Mouse (Mus musculus) retina, postnatal 7 days (tissue): ENCODE data around the gene Ms4a4d.
"Not testable (repeated sequence)": the region's sequence is repeated elsewhere in the genome, so short reads cannot be mapped to it uniquely, and the experiment has no call there.

Experiments used
- DNase-seq: peaks from one replicate; pipeline ENCODE4 v3.0.0-alpha.2; 2012; ENCODE audit warnings: low read depth, low spot score

The Ms4a4d gene

DNA sequence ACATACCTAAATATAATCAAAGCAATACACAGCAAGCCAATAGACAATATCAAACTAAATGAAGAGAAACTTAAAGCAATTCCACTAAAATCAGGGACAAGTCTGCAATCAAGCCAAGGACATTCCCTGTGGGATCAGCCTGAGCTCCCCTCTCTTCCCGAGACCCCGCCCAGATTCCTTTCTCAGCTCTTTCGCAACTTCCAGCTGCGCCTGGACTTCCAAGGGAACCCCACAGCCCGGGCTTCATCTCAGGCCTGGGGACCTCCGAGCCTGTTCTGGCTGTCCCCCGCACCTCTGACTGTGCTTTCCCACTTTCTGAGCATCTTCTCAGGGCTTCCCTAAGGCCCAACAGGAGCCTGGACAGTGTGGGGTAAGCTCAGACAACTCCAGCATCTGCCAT is at the start of gene Ms4a4d:
Gene Ms4a4d, plus strand, starts transcription at position 209 of the 400 bp plus-strand sequence.
- DNase-seq, result no peak

DNA sequence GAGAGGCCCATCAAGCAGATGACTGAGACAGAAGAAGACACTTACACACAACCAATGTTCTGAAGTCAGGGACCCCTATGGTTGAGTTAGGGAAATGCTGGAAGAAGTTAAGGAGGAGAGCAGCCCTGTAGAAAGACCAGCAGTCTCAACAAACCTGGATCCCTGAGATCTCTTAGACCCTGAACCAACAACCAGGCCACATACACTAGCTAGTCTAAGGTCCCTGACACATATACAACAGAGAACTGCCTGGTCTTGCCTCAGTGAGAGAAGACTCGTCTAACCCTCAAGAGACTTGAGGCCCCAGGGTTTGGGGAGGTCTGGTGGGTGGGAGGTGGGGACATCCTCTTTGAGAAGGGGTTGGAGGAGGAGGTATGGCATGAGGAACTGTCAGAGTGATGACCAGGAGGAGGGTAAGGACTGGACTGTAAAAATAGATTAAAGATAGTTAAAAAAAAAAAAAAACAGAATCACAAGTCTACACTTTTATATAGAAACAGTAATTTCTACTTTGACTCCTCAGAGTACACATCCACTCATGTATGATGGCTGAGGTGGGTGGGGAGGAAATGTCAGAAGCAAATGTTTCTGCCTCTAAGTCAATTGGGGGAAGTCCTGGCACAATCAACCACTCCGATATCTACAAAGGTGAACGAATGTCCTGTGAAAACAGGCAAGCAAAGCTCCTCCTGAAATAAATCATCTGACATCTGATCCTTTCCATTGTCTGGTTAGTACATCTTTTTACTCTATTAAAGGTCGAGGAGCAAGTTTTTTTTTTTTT is 45.0 kb upstream of the Ms4a4d start:
- no peak for DNase-seq

DNA sequence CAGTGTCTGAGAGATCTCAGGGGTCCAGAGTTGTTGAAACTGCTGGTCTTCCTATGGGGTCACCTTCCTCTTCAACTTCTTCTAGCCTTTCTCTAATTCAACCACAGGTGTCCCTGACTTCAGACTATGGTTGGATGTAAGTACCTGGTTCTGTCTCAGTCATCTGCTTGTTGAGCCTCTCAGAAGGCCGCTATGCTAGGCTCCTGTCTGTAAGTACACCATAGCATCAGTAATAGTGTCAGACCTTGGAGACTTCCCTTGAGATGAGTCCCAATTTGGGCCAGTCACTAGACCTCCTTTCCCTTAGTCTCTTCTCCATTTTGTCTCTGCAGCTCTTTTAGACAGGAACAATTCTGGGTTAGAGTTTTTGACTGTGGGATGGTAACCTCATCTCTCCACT is 43.9 kb upstream of the Ms4a4d start:
- DNase-seq, result no peak

DNA sequence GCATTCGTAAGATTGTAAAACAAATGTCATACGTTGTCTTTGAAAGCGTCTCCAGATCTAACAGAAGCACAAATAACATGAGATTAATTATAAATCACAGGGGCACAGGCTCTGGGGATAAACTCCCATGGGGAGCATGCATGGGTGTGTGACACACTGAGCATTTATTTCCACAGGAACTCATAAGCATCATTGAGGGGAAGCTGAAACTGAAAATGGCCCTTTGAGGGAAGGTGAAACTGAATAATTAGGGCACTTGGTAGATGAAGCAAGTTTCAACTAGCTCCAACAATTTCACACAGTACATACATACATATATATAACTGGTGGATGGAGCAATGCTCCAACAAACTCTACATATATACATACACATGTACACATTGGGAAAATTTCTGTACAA is 42.1 kb upstream of the Ms4a4d start:
- DNase-seq, result no peak

DNA sequence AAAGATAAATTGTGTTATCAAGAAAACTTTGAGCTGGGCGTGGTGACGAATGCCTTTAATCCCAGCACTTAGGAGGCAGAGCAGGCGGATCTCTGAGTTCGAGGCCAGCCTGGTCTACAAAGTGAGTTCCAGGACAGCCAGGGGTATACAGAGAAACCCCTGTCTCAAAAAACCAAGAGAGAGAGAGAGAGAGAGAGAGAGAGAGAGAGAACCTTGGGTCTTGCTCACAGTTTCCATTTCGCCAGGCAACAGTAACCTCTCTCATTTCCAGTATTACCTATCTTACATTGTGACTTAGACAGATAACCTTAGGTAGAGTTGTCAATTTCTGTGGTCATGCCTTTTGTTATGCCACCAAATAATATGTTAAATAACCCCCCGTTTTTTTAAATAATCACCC is 40.2 kb upstream of the Ms4a4d start:
- DNase-seq, result no peak

DNA sequence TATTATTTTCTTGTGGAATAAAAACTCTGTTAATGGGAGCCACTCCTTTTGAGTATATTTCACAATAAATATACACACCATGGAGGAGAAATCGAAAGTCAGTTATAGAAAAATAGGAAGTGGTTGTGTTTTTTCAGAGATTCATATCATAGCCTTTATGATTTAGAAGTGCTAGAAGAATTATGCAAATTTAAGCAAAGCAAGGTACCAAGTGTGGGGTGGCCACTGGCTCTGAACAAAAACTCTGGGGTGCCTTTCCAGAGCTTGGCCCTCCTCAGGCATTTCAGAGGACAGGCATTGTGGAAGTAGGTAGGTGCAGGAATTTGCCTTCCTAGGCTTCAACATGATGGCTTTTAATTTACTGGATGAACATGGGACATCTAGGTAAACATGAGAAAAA is 39.3 kb upstream of the Ms4a4d start:
- DNase-seq, result not testable (repeated sequence)

DNA sequence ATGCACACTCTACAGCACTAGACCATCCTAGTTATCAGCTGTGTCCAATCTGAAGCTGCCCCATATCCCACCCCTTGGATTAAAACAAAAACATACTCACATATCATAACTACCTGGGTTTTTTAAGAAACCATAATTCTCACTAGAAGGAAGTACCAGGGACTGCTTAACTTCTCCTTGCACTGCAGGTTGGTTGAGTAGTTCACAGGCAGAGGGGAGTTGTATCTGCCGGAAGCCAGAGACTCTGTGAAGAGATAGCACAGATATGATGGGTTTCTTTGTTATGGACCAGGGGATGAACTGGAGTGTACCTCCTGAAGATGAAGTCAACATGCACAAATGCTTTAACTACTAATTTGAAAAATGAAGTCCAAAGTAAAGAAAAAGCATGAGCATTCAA is 35.8 kb upstream of the Ms4a4d start:
- DNase-seq, result no peak

DNA sequence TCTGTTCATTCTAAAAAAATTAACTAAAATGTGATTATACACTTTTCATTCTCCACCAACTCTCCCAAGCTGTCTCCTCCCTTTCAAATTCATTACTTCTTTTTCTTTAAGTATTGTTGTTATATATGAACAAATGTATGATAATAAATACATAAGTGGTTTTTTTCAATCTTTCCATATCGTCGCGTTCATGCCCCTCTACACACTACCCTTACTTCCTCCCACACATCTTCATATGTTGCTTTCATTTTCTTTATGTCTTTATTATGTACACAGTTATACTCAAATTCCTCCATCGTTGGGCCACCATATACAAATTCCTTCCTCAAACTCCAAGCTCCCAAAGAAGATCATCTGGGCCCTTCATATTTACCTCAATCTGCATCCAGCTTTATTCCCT is 35.3 kb upstream of the Ms4a4d start:
- DNase-seq, result no peak

DNA sequence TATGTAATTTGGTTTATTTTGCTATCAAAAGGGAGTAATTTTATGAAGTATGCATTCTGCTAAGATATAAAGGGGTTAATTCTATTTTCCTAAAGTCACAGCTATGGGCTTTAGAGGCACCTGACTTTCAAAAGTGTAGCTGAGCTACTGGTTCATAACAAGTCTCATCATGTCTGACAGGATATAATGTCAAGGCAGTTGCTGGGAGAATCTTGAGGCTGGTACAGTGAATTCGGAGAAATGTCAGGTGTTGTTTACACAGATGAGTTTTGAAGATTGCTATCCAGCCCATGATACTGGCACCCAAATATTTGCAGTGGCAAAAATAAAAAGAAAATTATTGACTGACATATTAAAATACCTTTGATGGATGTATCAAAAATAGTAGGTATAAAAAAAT is 31.7 kb upstream of the Ms4a4d start:
- DNase-seq, result no peak

DNA sequence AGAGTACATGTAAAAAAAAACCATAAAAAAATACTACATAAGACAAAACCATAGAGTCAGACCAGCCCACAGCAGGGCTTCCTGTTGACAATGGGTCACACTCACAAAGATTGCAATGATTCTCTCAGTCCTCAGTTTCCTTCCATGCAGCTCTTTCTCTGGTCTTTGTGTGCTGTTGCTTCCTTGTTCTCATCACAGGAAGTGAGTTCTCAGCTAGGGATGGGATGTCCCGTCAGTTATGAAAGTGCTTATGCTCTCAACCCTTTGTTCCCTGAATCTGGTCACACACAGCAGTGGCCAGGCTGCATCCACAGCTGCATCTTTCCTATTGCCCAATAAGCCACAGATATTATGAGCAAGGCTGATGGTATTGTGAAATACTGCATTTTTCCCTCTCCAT is 23.1 kb upstream of the Ms4a4d start:
- no peak for DNase-seq

DNA sequence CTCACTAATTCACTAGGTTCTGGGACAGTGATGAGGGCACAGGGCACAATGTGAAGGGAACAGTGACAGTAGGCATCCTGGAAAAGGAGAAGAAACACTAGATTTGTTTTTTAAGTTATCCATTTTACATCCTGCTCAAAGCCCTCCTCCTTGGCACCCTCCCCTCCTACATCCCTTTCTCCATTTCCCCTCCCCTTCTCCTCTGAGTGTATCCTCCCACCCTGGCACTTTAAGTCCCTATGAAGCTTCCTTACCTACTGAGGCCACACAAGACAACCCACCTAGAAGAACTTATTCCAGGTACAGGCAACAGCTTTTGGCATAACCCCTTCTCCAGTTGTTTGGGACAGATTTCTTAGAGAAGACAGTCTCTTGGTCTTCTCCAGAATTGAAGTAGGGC is 20.4 kb upstream of the Ms4a4d start, which contains the start of gene Ms4a6b:
Gene Ms4a6b, plus strand, starts transcription at position 267 of the 400 bp plus-strand sequence.
- no peak for DNase-seq

DNA sequence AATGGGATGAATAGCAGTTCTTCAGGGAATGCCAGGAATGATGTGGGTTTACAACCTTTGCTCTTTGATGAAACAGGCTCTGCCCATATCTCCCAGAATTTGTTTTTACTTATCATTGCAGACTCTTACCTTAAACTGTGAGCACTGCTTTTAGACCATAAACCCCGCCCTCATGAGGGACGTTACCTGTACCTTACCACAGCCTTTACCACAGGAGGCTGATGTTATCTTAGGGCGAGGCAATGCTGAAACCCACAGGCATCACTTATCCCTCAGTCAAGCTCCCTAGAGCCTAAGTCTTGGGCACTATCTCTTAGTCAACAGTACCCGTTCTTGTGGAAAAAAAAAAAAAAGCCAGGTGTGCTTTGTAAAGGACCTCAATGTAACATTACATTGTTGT is 19.8 kb upstream of the Ms4a4d start:
- DNase-seq, result no peak

DNA sequence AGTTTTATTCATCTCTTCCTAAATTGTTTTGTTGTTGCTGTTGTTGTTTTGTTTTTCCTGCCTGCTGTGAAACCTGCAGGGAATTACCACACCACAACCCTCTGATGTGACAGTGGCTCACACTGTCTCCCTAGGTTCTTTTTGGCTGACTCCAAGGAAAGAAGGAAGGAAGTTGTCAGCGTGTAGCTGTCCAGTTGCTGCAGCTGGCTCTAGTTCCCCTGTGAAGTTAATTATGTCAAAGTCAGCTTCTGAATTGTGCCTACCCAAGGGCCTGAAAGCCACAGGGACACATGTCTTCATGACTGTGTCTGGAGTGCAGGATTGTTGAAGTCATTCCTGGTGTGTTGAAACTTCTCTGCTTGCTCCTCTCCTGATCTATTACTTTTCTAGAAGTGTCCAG is 19.2 kb upstream of the Ms4a4d start:
- not testable (repeated sequence) for DNase-seq

DNA sequence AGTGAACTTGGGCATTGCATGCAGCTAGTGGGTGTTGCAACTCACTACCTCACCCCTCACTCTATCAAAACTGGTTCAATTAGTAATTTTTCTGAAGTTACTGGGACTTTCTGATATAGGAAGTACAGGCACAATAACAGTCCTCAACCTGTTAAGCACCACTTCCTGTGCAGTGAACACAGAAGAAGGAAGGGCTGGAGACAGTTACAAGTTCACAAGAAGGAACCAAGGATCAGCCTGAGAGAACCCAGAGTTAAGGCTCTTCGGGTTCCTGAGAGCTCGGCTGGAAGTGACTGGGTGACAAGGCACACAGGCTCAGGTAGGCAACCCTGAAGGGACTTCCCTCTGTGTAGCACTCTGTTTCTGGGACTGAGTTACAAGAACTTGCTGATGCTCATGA is 18.2 kb upstream of the Ms4a4d start:
- DNase-seq, result not testable (repeated sequence)

DNA sequence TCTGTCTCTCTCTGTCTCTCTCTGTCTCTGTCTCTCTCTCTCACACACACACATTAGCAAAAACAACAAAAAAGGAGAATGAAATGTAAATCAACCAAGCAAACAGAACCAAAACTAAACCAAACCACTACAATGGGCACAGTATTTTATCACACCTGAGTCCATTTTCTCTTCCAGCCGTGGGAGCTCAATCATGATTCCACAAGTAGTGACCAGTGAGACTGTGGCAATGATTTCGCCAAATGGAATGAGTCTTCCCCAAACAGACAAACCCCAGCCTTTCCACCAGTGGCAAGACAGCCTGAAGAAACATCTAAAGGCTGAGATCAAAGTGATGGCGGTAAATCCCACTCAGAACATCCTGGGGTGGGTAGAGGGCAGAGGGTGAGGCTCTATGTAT is 16.5 kb upstream of the Ms4a4d start:
- DNase-seq, result no peak

DNA sequence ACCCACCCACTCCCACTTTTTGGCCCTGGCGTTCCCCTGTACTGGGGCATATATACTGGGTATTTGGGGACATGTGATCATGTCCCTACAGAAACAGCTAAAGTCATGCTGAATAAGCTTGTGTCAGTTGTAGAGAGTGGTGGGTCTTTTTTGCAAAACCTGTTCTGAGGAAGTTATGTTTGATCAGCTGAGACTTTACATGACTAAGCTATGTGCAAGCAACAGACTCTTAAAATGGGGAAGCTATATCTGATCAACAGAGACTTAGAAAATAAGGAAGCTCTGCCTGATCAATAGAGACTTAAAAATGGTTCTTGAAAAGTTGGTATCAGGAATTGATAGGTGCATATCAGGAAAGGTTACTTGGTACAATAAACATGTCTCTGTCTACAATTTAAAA is 3.2 kb upstream of the Ms4a4d start:
- no peak for DNase-seq

DNA sequence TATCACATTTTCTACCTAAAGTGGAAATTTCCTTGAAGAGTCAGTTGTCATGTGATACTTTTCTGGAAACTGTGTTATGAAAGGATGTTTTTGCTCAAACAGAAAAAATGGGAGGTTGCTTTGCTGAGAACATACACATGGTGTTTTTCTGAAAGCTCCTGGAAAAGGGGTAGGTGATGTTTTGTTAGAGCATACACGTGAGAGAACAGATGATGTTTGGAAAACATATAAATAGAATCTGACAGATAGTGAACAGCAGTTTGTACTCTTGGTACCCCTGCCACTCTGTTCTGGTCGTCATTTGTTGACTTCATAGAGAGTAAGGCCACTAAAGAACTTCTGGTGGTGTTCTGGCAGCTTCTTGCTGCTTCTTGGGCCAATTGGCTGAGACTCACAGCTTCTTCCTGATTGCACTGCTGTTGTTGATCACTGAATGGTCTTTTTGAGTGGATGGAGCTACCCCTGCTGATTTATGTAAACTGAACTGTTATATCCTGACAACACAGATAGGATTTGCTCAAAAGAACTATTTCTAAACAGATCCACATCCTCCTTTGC is 2.6 kb upstream of the Ms4a4d start:
- no peak for DNase-seq

DNA sequence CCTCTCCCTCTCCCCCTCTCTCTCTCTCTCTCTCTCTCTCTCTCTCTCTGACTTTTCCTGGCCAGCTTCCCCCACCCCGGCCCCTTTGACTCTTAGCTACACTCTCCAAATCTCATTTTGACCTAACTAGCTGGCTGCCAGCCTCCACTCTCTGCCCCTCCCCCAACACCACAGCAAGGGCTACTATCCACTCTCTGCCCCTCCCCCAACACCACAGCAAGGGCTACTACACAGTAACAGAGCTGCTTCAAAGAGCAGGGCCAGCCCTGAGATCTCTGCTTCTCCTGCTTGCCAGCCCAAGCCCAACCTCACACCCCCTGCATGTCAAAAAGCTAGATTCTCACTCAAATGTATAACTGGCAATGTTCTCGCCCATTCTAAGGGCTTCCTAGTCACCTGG is 735 bp downstream of the Ms4a4d start:
- DNase-seq, result no peak

DNA sequence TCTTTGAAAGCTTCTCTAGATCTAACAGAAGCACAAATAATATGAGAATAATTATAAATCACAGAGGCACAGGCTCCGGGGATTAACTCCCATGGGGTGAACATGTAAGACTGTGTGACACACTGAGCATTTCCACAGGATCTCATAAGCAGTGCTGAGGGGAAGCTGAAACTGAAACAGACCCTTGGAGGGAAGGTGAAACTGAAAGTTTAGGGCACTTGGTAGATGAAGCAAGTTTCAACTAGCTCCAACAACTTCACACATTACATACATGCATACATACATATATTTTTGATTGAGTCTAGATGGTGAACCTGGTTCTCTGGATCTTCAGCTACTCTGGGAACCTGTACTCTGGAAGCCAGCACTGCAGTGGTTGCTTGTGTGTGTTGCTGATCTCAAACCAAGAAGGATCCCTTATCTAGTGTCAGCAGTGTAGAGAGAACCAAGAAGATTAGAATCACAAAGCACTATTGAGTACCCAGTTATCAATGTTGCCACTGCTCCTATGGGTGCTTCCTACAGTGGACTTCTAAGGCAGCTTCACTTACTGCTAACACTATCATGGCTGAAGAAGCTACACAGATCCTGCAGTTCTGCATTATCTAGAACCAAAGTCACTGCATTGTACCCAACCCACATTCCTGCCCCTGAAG is 3.7 kb downstream of the Ms4a4d start:
- not testable (repeated sequence) for DNase-seq

DNA sequence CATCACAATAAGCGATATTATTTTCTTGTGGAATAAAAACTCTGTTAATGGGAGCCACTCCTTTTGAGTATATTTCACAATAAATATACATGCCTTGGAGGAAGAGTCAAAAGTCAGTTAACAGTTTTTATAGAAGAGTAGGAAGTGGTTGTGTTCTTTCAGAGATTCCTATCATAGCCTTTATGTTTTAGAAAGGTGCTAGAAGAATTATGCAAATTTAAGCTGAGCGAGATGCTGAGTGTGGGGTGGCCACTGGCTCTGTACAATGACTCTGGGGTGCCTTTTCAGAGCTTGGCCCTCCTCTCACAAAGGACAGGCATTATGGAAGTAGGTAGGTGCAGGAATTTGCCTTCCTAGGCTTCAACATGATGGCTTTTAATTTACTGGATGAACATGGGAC is 7.8 kb downstream of the Ms4a4d start:
- not testable (repeated sequence) for DNase-seq

DNA sequence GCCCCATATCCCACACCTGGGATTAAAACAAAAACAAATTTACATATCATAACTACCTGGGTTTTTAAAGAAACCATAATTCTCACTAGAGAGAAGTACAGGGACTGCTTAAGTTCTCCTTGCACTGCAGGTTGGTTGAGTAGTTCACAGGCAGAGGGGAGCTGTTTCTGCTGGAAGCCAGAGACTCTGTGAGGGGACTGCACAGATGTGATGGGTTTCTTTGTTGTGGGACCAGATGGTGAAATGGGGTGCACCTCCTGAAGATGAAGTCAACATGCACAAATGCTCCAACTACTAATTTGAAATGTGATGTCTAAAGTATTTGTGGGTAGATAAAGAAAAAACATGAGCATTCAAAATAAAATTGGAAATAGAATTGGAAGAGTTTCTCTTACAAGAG is 11.3 kb downstream of the Ms4a4d start:
- DNase-seq, result no peak

DNA sequence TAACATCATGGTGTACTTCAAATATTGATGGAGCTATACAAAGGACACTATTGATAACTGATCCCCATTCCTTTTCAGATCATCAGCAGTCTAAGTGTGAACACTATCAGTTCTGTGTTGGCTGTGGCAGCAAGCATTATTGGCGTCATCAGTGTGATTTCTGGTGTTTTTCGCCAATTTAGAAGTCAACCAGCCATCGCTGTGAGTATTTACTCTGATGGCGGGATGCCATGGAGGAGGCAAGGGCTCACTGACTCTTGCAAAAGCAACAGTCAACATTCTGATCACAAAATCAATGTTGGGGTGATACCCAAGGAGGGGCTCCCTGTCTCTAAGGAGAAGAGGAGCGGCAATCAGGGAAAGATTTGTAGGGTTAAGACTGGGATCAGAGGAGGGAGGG is 18.1 kb downstream of the Ms4a4d start:
- no peak for DNase-seq

DNA sequence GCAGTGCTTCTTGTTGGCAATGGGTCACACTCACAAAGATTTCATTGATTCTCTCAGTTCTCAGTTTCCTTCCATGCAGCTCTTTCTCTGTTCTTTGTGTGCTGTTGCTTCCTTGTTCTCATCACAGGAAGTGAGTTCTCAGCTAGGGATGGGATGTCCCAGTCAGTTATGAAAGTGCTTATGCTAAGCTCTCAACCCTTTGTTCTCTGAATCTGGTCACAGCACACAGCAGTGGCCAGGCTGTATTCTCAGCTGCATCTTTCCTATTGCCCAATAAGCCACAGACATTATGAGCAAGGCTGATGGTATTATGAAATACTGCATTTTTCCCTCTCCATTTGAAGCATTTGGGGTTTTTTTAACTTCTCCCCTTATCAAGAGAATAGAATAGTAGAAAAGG is 23.0 kb downstream of the Ms4a4d start:
- DNase-seq, result not testable (repeated sequence)
